Mouse (Mus musculus) liver, adult (tissue): ENCODE measurements around the gene Epx.

Experiments used
- GATA4 ChIP-seq: IDR thresholded peaks from 2 replicates; pipeline ENCODE4 v1.6.1; 2014; ENCODE audit warnings: mild to moderate bottlenecking, low read length; ENCODE audit not compliant: insufficient replicate concordance

Epx gene

GRCm38 (mm10) chr11:87875436-87875835 lies at the start of gene Epx:
TSS of gene Epx (minus strand) at chr11:87875536.
- no peak for TF ChIP-seq GATA4

GRCm38 (mm10) chr11:87920966-87921365 lies 45.6 kb upstream of the Epx start, which contains the start of gene Olfr464:
TSS of gene Olfr464 (minus strand) at chr11:87920967.
- no peak for TF ChIP-seq GATA4

- no peak for TF ChIP-seq GATA4
Observed at GRCm38 (mm10) chr11:87920301-87920700, 45.0 kb upstream of the Epx start.

GRCm38 (mm10) chr11:87916005-87916404 lies 40.7 kb upstream of the Epx start:
- no peak for TF ChIP-seq GATA4

GRCm38 (mm10) chr11:87904331-87904730 lies 29.0 kb upstream of the Epx start:
- TF ChIP-seq GATA4 = no peak

GRCm38 (mm10) chr11:87897287-87897686 lies 22.0 kb upstream of the Epx start, which contains the start of gene Olfr463:
TSS of gene Olfr463 (minus strand) at chr11:87897387.
- TF ChIP-seq GATA4 = no peak

- TF ChIP-seq GATA4 = no peak
Observed at GRCm38 (mm10) chr11:87892168-87892567, 16.8 kb upstream of the Epx start, which contains the start of gene Olfr462. TSS of gene Olfr462 (minus strand) at chr11:87892268.

GRCm38 (mm10) chr11:87884856-87885255 lies 9.5 kb upstream of the Epx start:
- no peak for TF ChIP-seq GATA4

- no peak for TF ChIP-seq GATA4
Observed at GRCm38 (mm10) chr11:87883493-87883892, 8.2 kb upstream of the Epx start.

GRCm38 (mm10) chr11:87881714-87882113 lies 6.4 kb upstream of the Epx start:
- TF ChIP-seq GATA4 = no peak

GRCm38 (mm10) chr11:87879826-87880225 lies 4.5 kb upstream of the Epx start:
- TF ChIP-seq GATA4 = no peak

- TF ChIP-seq GATA4 = no peak
Observed at GRCm38 (mm10) chr11:87871766-87872165, 3.6 kb downstream of the Epx start.

- no peak for TF ChIP-seq GATA4
Observed at GRCm38 (mm10) chr11:87870096-87870495, 5.2 kb downstream of the Epx start.

- no peak for TF ChIP-seq GATA4
Observed at GRCm38 (mm10) chr11:87862805-87863204, 12.5 kb downstream of the Epx start.

GRCm38 (mm10) chr11:87860426-87860825 lies 14.9 kb downstream of the Epx start:
- no peak for TF ChIP-seq GATA4

GRCm38 (mm10) chr11:87859273-87859672 lies 16.1 kb downstream of the Epx start:
- TF ChIP-seq GATA4 = no peak

- no peak for TF ChIP-seq GATA4
Observed at GRCm38 (mm10) chr11:87854550-87854949, 20.8 kb downstream of the Epx start.

- no peak for TF ChIP-seq GATA4
Observed at GRCm38 (mm10) chr11:87853597-87853954, 21.8 kb downstream of the Epx start.
